Mouse (Mus musculus) embryonic stem cell, embryonic (primary cell): ENCODE measurements around the gene Timm13.

Experiments
- CTCF ChIA-PET, 4 experiments: fragments of 300-600 bp in 2 of 4; fragments of 350-600 bp in 2 of 4; sonication (Branson Sonifier 250); formaldehyde crosslinking; loops; one replicate each; lab custom pipeline; 2022; ENCODE audit warnings: inconsistent platforms in 2 of 4; lab: Charles Lee
- POLR2A ChIA-PET, 4 experiments: fragments of 300-600 bp in 2 of 4; fragments of 350-600 bp in 2 of 4; sonication (Branson Sonifier 250); formaldehyde crosslinking; loops; one replicate each; lab custom pipeline; 2022; ENCODE audit warnings: antibody characterized with exemption in 4 of 4, inconsistent platforms in 1 of 4; lab: Charles Lee

Gene Timm13

GRCm38 (mm10) chr10:80876594-80876993 lies 24.2 kb downstream of the Timm13 start:
- ChIA-PET CTCF (interaction anchor here (0.6 to 13.2 kb wide), 24 partner anchors 9 to 589 kb away, joined by 3 to 353 read pairs (median 4); partner anchors contain the start of genes Amh (in 2 of the 4), Ap3d1 (in 1 of the 4), Atp8b3 (in 1 of the 4) and Gadd45b (in 1 of the 4)), POLR2A (interaction anchor here in 3 of 4 experiments (0.6 to 1.8 kb wide), 15 partner anchors 18 to 254 kb away, joined by 3 to 5 read pairs (median 3); partner anchors contain the start of genes Csnk1g2 (in 1 of the 3), Gadd45b (in 1 of the 3), Lsm7 (in 1 of the 3) and Sppl2b (in 1 of the 3))

GRCm38 (mm10) chr10:80876028-80876427 lies 24.7 kb downstream of the Timm13 start:
- CTCF ChIA-PET = interaction anchor here (0.6 to 13.2 kb wide), 26 partner anchors 9 to 1860 kb away, joined by 3 to 353 read pairs (median 4); partner anchors contain the start of genes Amh (in 2 of the 4), Ap3d1 (in 1 of the 4) and Atp8b3 (in 1 of the 4)
- POLR2A ChIA-PET = interaction anchor here in 3 of 4 experiments (0.6 to 1.9 kb wide), 18 partner anchors 13 to 254 kb away, joined by 3 to 7 read pairs (median 3); partner anchors contain the start of genes Csnk1g2 (in 1 of the 3), Gadd45b (in 1 of the 3), Lsm7 (in 1 of the 3) and Sppl2b (in 1 of the 3)

DNA sequence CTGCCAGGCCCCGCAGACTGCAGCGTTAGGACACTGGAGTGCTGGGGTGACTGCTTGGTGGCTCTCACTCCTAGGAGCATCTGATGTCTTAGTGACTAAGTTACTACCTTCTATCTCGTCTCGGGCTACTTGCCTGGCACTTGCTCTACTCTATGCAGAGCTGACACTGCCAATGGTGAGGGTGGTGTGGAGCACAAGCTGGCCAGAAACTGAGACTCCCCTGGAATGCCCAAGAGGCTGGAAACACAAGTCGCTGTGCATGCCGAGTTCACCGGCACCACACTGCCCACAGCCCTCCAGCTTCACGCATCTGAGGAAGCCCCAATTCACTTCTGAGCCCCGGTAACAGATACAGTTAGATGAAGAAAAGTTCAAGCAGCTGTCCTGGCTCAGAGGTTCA lies 26.7 kb downstream of the Timm13 start:
- ChIA-PET POLR2A (interaction anchor here (0.6 to 2.4 kb wide), 20 partner anchors 9 to 208 kb away, joined by 3 to 7 read pairs (median 3); partner anchors contain the start of genes Dot1l (in 1 of the 4), Gadd45b (in 1 of the 4), Lsm7 (in 1 of the 4) and Sppl2b (in 1 of the 4)), CTCF (interaction anchor here (0.7 to 13.2 kb wide), 15 partner anchors 13 to 427 kb away, joined by 3 to 353 read pairs (median 4); partner anchors contain the start of gene Amh (in 1 of the 4))

- ChIA-PET POLR2A (interaction anchor here (0.6 to 1.8 kb wide), 27 partner anchors 9 to 479 kb away, joined by 3 to 11 read pairs (median 4); partner anchors contain the start of genes Gadd45b (in 2 of the 4), Amh (in 1 of the 4), Ap3d1 (in 1 of the 4) and Hmg20b (in 1 of the 4)), CTCF (interaction anchor here (0.6 to 8.8 kb wide), 11 partner anchors 9 to 127 kb away, joined by 3 to 57 read pairs (median 6); no protein-coding TSS in a partner anchor)
These were observed 29.2 kb downstream of the Timm13 start, which contains the start of gene Tmprss9 for GRCm38 (mm10) chr10:80871581-80871980. TSS of gene Tmprss9 (plus strand) at chr10:80871848.

DNA sequence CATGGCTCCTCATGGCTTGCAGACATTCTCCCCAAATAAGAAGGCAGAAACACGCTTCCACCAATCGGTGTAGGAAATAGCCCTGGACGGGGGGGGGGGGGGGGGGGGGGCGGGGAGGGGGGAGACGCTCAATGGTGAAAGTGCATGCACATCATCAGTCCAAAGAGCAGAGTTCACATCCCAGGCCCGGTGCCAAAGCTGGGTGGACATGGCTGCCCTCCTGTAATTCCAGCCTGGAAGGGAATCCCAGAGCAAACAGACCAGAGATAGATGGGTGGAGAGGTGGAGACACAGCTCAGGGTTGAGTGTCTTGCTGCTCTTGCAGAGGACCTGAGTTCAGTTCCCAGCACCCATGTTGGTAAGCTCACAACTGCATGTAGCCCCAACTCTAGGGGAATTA lies 29.8 kb downstream of the Timm13 start:
- CTCF ChIA-PET = interaction anchor here (0.6 to 8.8 kb wide), 11 partner anchors 9 to 168 kb away, joined by 3 to 57 read pairs (median 6); no protein-coding TSS in a partner anchor
- POLR2A ChIA-PET = interaction anchor here (0.6 to 1.8 kb wide), 28 partner anchors 7 to 479 kb away, joined by 3 to 11 read pairs (median 4); partner anchors contain the start of genes Gadd45b (in 2 of the 4), Amh (in 1 of the 4), Ap3d1 (in 1 of the 4) and Hmg20b (in 1 of the 4)

DNA sequence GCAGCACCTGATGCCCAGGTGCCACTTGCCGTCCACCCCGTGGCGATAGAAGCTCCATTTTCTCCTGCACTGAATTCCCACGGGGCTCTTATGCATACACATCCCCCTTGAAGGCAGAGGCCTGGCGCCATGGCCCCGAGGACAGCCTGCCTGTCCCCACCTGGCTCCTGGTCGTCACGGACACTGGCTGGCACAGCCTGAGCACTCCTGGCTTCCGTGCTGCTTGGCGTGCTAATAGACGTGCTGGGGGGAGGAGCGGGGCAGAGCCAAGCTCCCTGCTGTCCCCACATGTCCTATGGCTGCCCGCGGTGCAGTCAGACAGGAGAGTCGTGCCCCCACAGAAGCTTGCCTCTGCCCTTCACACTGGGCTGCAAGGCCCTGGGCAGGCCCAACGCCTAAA lies 36.3 kb downstream of the Timm13 start:
- POLR2A ChIA-PET = interaction anchor here in 2 of 4 experiments (0.6 to 1.7 kb wide), 5 partner anchors 8 to 65 kb away, joined by 3 to 5 read pairs (median 4); partner anchors contain the start of genes Gadd45b (in 2 of the 2), Lsm7 (in 1 of the 2) and Sppl2b (in 1 of the 2)

GRCm38 (mm10) chr10:80862305-80862704 lies 38.5 kb downstream of the Timm13 start:
- ChIA-PET POLR2A (interaction anchor here in 2 of 4 experiments (1.2 to 2.3 kb wide), 4 partner anchors 9 to 115 kb away, joined by 3 to 5 read pairs (median 4); partner anchors contain the start of gene Tmprss9 (in 1 of the 2)), CTCF (interaction anchor here in 3 of 4 experiments (0.6 to 1.3 kb wide), 4 partner anchors 19 to 108 kb away, joined by 3 to 4 read pairs (median 4); no protein-coding TSS in a partner anchor)

More for the DNA sequence above, 36.3 kb downstream of the Timm13 start:
- CTCF ChIA-PET = interaction anchor here in 3 of 4 experiments (0.5 to 8.8 kb wide), 11 partner anchors 12 to 647 kb away, joined by 3 to 57 read pairs (median 3); no protein-coding TSS in a partner anchor

DNA sequence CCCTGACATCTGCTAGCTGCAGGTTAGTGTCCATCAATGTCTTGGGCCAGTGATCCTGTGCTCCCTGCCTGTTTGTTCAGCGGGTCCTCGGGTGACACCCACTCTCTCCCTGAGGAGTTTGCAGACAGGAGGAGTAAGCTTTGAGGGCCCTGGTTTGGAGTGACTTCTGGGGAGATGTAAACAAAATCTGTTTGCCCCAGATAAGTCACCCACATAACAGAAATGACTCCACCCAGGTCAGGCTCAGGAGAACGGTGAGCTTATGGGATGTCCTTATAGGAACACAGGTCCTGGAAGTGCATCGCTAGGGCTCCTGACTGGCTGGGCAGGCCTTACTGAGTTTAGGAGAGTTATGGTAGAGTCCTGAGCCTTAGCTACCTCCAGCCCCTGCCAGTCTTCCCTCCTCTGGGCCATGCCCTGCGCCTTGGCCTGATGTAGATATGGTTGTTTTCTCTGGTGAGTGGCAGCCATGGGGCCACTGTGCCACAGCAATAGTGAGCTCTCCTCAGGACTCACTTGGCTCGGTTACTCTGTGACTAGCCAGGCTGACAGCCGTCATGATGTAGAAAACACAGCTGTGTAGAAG lies 42.3 kb downstream of the Timm13 start:
- CTCF ChIA-PET = interaction anchor here (0.8 to 4.3 kb wide), 11 partner anchors 10 to 301 kb away, joined by 3 to 22 read pairs (median 6); no protein-coding TSS in a partner anchor
- POLR2A ChIA-PET = interaction anchor here in 3 of 4 experiments (0.6 to 6.4 kb wide), 23 partner anchors 8 to 297 kb away, joined by 3 to 49 read pairs (median 4); partner anchors contain the start of genes Gadd45b (in 2 of the 3) and Tmprss9 (in 1 of the 3)

GRCm38 (mm10) chr10:80857848-80858247 lies 42.9 kb downstream of the Timm13 start:
- CTCF ChIA-PET = interaction anchor here (0.6 to 4.3 kb wide), 9 partner anchors 9 to 319 kb away, joined by 3 to 22 read pairs (median 3); partner anchors contain the start of gene Atp8b3 (in 1 of the 4)
- POLR2A ChIA-PET = interaction anchor here in 3 of 4 experiments (0.6 to 6.4 kb wide), 22 partner anchors 8 to 296 kb away, joined by 3 to 49 read pairs (median 4); partner anchors contain the start of genes Gadd45b (in 2 of the 3), Map2k2 (in 1 of the 3) and Tmprss9 (in 1 of the 3)

DNA sequence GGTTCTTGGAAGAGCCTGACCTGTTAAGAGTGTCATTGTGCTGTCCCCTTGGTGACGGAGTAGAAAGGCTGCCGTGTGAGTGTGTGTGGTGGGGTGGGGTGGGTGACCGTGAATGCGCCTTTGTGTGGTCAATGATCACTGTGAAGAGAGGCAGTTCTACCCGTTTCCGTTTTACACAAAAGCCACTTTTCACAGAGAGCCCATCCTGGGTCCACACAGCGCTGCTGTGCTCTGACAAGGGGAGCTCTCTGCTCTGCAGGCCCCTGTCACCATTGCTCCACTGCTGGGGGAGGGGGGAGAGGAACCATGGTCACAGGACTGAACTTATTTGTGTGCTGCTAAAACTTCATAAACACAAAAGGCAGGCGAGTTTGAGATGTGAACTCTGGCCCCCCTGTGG lies 43.4 kb downstream of the Timm13 start:
- ChIA-PET POLR2A (interaction anchor here in 3 of 4 experiments (0.7 to 6.4 kb wide), 14 partner anchors 9 to 248 kb away, joined by 3 to 49 read pairs (median 4); partner anchors contain the start of genes Gadd45b (in 2 of the 3) and Map2k2 (in 1 of the 3)), CTCF (interaction anchor here in 3 of 4 experiments (0.6 to 4.3 kb wide), 8 partner anchors 9 to 319 kb away, joined by 3 to 22 read pairs (median 3); partner anchors contain the start of gene Atp8b3 (in 1 of the 3))

- CTCF ChIA-PET = interaction anchor here in 2 of 4 experiments (2.2 to 4.3 kb wide), 3 partner anchors 9 to 24 kb away, joined by 10 to 22 read pairs (median 10); no protein-coding TSS in a partner anchor
- POLR2A ChIA-PET = interaction anchor here in 3 of 4 experiments (0.7 to 6.4 kb wide), 13 partner anchors 8 to 483 kb away, joined by 3 to 49 read pairs (median 5); partner anchors contain the start of genes Gadd45b (in 2 of the 3) and Mknk2 (in 1 of the 3)
These were observed 43.9 kb downstream of the Timm13 start for GRCm38 (mm10) chr10:80856908-80857307.

DNA sequence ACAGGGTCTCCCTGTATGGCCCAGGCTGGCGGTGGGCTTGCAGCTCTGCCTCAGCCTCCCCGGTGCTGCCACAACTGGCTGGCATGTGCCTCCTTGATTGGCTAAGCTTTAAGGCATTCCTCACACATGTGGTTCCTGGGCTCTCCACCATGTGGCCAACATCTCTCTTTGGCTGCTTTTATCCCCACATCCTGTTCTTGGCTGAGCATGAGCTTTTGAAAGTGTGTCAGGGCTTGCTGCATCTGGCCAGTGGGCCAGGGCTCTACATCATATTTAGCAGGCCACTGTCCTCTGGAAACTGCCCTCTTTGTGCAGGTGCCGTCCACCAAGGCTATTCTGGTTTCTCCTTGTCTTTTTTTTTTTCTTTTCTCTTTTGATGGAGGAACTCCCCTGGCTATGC lies 44.5 kb downstream of the Timm13 start:
- ChIA-PET CTCF (interaction anchor here in 3 of 4 experiments (0.6 to 4.3 kb wide), 5 partner anchors 19 to 374 kb away, joined by 4 to 22 read pairs (median 9); partner anchors contain the start of gene Atcay (in 1 of the 3)), POLR2A (interaction anchor here in 3 of 4 experiments (0.5 to 6.4 kb wide), 20 partner anchors 9 to 675 kb away, joined by 3 to 49 read pairs (median 5); partner anchors contain the start of genes Gadd45b (in 1 of the 3), Mknk2 (in 1 of the 3) and Tmprss9 (in 1 of the 3))

DNA sequence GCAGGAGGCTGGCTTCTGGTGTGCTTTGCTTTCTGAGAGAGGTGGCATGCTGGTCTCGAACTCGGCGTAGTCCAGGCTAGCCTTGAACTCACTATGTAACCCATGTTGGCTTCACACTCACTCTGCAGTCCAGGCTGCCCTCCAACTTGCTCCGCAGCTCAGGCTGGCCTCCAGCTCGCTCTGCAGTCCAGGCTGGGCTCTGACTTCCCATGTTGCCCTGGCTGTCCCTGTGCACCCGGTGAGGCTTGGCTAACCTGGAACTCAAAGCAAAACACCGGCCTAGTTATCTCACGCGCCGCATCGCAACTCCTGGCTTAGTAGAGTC lies 45.1 kb downstream of the Timm13 start:
- ChIA-PET POLR2A (interaction anchor here (0.5 to 6.4 kb wide), 35 partner anchors 9 to 180 kb away, joined by 3 to 49 read pairs (median 4); partner anchors contain the start of genes Ap3d1 (in 1 of the 4), Gadd45b (in 1 of the 4), Mknk2 (in 1 of the 4) and Tmprss9 (in 1 of the 4)), CTCF (interaction anchor here in 3 of 4 experiments (0.6 to 2.2 kb wide), 9 partner anchors 19 to 985 kb away, joined by 3 to 10 read pairs (median 5); partner anchors contain the start of gene Atcay (in 1 of the 3))

- ChIA-PET POLR2A (interaction anchor here (0.5 to 6.4 kb wide), 35 partner anchors 8 to 180 kb away, joined by 3 to 49 read pairs (median 3); partner anchors contain the start of genes Ap3d1 (in 1 of the 4), Gadd45b (in 1 of the 4), Mknk2 (in 1 of the 4) and Tmprss9 (in 1 of the 4)), CTCF (interaction anchor here in 3 of 4 experiments (0.6 to 2.2 kb wide), 9 partner anchors 18 to 984 kb away, joined by 3 to 10 read pairs (median 4); no protein-coding TSS in a partner anchor)
These were observed 45.6 kb downstream of the Timm13 start, which contains the start of the genes Lsm7 and Sppl2b for GRCm38 (mm10) chr10:80854913-80855748. TSS of gene Lsm7 (minus strand) at chr10:80855209. TSS of gene Sppl2b (plus strand) at chr10:80855275.
